Mouse (Mus musculus) frontal cortex, adult (tissue): ENCODE measurements around the gene Faap100.
A peak's percentile ranks its signal among the peaks of the same experiment; 100 is the strongest.
"Not testable (repeated sequence)": the region's sequence is repeated elsewhere in the genome, so short reads cannot be mapped to it uniquely, and the experiment has no call there.

Source experiments
- ATAC-seq: cut with Nextera tagmentation; 2 replicates; pipeline ENCODE4 v1.9.2; 2017; ENCODE audit warnings: mild to moderate bottlenecking, moderate library complexity, mixed read lengths; ENCODE audit not compliant: low TSS enrichment

The Faap100 gene

GRCm38 (mm10) chr11:120376302-120377160 lies 2.0 kb downstream of the Faap100 start:
- ATAC-seq, result no peak

- ATAC-seq, result no peak
Measured at GRCm38 (mm10) chr11:120375324-120375723, 3.2 kb downstream of the Faap100 start.

GRCm38 (mm10) chr11:120373820-120374586 lies 4.6 kb downstream of the Faap100 start:
- ATAC-seq, result no peak

- no peak for ATAC-seq
Measured at GRCm38 (mm10) chr11:120373025-120373424, 5.5 kb downstream of the Faap100 start.

DNA sequence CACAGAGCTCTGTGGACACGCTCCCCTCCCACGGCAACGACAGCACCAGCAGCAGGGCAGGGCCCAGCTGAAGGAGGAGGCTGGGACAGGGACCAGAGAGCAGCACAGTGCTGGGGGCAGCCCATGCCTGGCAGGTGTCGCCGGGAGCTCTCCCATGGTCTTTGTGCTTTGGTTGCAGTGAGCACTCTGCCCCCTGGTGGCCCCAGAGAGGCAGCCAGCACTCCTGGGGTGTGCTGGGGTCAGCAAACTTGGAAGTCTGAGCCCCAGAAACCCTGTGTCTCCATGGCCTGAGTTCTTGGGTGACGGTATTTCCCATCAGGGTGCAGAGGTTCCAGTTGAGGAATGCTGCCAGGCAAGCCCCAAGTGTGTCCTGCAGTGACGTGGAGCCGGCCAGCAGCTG lies 8.9 kb downstream of the Faap100 start:
- ATAC-seq, result peak; percentile 50; the same call in 1 of the 2 replicates

DNA sequence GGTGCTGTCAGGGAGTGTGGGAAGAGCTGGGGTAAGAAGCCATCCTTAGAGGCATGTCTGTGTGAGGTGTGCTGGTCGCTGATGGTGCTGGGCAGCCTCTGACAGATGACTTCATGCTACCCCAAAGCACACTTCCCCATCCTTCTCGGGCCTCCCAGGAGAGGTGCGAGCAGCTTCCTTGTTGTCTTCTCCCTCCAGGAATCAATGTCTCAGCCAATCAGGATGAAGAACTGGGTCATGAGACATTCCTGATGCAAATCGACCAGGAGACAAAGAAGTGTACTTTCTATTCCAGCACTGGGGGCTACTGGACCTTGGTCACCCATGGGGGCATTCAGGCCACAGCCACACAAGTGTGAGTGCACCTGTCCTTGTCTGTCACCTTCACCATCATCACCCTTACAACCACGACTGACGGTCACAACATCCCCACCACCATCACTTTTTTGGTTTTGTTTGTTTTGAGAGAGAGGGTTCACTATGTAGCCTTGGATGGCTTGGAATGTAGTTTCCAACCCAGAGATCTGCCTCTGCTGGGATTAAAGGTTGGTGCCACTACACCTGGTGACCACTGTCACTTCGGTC lies 12.0 kb downstream of the Faap100 start:
- no peak for ATAC-seq

GRCm38 (mm10) chr11:120362891-120363290 lies 15.7 kb downstream of the Faap100 start:
- no peak for ATAC-seq

DNA sequence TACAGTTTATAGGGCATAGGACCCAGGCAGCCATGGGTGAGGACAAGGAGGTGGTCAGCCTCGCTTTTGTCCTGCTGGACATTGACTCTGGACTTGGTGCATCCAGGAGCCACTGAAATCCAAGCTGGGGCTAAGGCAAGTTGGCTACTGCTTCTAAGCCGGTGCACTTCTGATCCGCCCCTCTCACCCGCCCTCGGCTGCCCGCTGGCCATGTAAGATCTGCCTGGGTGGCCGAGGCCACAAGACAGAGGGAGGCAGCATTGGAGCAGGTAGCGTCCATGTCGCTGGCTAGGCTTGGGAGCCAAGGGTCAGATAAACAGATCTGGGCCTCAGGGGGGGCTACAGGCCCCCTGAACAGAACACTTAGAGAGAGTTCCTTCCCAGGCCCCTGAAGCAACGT lies 17.3 kb downstream of the Faap100 start, which contains the start of gene Fscn2:
Fscn2 (plus strand) TSS at position 240 of the 400 bp plus-strand sequence.
- no peak for ATAC-seq

DNA sequence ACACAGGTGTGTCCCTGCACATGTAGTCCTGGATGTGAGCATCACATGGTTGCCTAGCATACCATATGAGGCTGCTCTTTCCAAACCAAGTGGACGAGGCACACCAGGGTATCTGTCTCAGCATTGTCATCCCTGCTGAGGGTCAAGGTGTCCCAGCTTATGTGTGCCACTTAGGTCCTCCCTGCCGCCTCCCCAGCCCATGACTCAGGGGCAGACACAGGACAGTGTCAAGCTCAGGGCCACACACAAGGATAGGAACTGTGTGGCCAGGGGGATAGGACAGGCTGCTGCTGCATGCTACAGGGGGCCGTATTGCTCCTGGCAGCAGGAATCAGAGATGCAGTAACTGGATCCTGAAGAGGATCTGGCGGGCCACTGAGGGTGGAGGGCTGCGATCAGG lies 17.8 kb downstream of the Faap100 start:
- no peak for ATAC-seq

GRCm38 (mm10) chr11:120360062-120360461 lies 18.5 kb downstream of the Faap100 start:
- no peak for ATAC-seq

GRCm38 (mm10) chr11:120359391-120359790 lies 19.2 kb downstream of the Faap100 start:
- ATAC-seq, result no peak

GRCm38 (mm10) chr11:120357791-120358401 lies 20.7 kb downstream of the Faap100 start:
- peak; percentile 83 for ATAC-seq

DNA sequence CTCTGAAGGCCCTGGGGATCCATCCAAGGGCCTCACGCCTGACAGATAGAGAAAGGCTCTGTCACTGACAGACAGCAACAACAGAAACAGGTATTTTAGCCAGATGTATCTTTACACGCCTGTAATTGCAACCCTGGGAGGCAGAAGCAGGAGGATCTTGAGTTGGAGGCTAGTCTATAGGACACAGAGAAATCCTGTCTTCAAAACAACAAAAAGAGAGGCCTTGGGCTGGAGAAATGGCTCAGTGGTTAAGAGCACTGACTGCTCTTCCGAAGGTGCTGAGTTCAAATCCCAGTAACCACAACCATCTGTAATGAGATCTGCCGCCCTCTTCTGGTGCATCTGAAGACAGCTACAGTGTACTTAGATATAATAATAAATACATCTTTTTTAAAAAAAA lies 21.7 kb downstream of the Faap100 start:
- ATAC-seq, result no peak

GRCm38 (mm10) chr11:120356319-120356840 lies 22.2 kb downstream of the Faap100 start:
- ATAC-seq, result no peak

DNA sequence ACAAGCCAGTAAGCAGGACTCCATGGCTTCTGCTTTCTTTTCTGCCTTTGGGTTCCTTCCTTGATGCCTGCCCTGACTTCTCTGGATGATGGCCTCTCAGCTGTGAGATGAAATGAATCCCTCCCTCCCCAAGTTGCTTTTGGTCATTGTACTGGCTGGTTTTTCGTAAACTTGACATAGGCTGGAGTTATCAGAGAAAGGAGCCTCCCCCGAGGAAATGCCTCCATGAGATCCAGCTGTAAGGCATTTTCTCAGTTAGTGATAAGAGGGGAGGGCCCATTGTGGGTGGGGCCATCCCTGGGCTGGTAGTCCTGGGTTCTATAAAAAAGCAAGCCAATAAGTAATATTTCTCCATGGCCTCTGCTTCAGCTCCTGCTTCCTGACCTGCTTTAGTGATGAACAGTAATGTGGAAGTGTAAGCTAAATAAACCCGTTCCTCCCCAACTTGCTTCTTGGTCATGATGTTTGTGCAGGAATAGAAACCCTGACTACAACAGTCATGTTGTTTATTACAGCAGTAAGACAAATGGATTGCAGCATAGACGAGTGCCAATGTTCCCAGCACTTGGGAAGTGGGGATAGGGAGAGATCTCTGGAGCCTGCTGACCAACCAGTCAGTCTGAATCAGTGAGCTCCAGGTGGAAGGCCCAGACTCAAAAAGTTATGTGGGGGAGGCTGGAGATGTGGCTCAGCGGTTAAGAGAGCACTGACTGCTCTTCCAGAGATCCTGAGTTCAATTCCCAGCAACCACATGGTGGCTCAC lies 23.1 kb downstream of the Faap100 start:
- no peak for ATAC-seq

GRCm38 (mm10) chr11:120354304-120355276 lies 24.0 kb downstream of the Faap100 start:
- no peak for ATAC-seq

- no peak for ATAC-seq
Measured at GRCm38 (mm10) chr11:120353500-120354303, 24.9 kb downstream of the Faap100 start.

DNA sequence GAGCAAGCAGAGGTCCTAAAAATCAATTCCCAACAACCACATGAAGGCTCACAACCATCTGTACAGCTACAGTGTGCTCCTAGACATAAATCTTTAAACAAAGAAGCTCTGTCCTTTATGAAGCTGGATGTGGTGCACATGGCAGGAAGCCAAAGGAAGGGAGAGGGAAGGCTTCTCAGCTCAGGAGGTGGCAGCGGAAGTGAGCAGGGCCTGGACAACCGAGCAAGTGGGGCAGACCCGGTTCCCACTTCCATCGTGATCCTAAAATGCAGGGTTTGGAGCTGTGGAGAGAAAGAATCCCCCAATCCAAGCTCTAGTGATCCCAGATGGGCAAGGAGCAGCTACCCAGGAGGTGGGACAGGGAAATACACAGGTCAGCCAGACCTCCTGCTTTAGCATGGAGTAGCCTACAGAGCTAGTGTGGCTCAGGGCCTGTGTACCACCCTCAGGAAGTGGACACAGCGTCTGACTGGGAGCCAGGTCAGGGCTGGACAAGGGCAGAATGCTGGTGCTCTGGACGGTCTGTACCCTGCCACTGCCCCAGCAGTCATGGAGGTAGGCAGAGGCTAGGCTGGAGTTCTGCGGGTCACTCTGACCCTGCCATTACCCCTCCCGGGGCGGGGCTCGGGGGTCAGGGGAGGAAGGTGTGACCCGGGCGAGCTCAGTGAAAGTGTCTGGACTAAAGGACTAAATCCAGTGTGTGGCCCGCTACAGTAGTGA lies 25.8 kb downstream of the Faap100 start:
- no peak for ATAC-seq

GRCm38 (mm10) chr11:120352093-120352350 lies 26.5 kb downstream of the Faap100 start:
- ATAC-seq, result not testable (repeated sequence)
